Mouse (Mus musculus): ENCODE measurements around the gene Hivep2. TPM values are rescaled to one million over a fixed set of nuclear protein-coding genes. Genes with fewer than 3 reads are reported as not detected.

Gene Hivep2
- total RNA-seq, 2 experiments from 2014 or later = 1.2 to 1.6 TPM

DNA sequence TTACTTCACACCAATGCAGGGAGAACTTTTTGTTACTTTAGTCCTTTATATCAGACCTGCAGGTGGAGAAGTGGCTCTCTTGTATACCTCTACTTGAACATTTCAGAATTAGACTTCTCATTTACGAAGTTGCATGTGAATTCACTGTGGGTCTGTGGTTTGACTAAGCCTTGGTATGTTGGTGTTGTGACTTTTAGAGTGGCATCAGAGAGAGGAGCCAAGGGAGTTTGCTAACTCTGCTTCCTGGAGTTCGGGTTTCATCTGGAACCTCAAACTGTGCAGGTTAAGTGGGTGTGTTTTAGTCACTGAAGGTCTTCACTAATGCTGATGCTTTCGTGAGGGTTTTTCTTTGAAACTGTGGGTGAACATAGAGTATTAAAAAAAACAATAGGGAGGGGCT lies 4.4 kb downstream of the Hivep2 start:
- ATAC-seq (replicated peaks; ENCODE audit: poor library complexity) = no peak

GRCm38 (mm10) chr10:13971268-13971667 lies 5.4 kb downstream of the Hivep2 start:
- ATAC-seq (replicated peaks; ENCODE audit: poor library complexity) = no peak

- no peak for ATAC-seq (replicated peaks; ENCODE audit: poor library complexity)
These were observed 7.8 kb downstream of the Hivep2 start for GRCm38 (mm10) chr10:13973563-13974179.

GRCm38 (mm10) chr10:13974472-13974871 lies 8.6 kb downstream of the Hivep2 start:
- ATAC-seq (replicated peaks; ENCODE audit: poor library complexity) = no peak

- no peak for ATAC-seq (replicated peaks; ENCODE audit: poor library complexity)
These were observed 10.0 kb downstream of the Hivep2 start for GRCm38 (mm10) chr10:13975861-13976260.

GRCm38 (mm10) chr10:13976267-13976666 lies 10.4 kb downstream of the Hivep2 start:
- ATAC-seq (replicated peaks; ENCODE audit: poor library complexity) = no peak

DNA sequence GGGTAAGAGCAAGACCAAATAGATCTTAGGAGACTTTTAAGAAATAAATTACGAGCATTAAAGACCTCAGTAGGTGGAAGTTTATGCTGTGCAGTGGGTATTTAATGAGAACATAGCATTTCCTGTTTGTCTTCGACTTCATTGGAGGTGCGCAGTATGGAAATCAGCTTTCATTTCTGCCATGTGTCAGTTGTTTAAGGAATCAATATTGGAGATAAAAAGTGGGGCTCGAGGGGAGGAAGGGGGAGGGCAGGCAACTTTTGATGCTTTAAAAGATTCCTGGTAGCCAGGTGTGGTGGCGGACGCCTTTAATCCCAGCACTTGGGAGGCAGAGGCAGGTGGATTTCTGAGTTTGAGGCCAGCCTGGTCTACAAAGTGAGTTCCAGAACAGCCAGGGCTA lies 16.4 kb downstream of the Hivep2 start:
- ATAC-seq (replicated peaks; ENCODE audit: poor library complexity) = no peak

- peak; percentile 93 for ATAC-seq (replicated peaks; ENCODE audit: poor library complexity)
These were observed 17.0 kb downstream of the Hivep2 start for GRCm38 (mm10) chr10:13982769-13983381.

GRCm38 (mm10) chr10:13983631-13984030 lies 17.8 kb downstream of the Hivep2 start:
- ATAC-seq (replicated peaks; ENCODE audit: poor library complexity) = peak; percentile 12; the same call in 1 of the 2 replicates

DNA sequence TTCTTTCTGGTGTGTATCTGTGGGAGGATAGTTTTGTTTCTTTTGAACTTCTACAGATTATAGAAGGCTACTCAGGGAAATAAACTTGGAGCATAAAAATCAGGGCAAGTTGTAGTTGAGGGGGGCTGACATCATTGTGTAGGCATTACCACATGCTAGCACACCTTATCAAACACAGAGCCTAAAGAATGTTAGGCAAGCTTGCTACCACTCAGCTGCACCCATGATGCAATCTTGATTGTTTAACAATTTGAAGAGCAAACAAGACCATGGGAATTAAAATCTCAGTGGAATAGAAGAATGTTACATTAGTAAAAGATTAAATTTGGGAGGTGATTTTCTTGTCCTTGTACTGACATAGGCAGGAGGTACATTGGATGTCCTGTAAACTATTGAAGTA lies 18.4 kb downstream of the Hivep2 start:
- ATAC-seq (replicated peaks; ENCODE audit: poor library complexity) = no peak

DNA sequence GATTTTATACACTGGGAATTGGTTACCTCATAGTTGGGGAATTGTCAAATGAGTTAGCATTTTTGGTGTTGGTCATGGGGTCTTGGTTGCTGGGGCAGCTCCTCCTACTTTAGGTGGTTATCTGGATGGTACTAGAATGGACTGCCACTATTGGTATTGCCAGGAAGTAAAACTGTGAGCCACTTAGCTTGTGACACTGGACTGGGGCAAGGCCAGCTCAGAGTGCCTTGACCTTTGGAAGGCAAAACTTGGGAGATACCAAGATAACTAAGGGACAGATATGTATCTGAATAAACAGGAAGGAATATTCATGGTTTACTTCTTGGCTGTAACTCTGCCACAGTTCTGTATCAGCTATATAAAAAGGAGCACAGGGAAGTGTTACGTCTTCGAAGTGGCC lies 20.7 kb downstream of the Hivep2 start:
- no peak for ATAC-seq (replicated peaks; ENCODE audit: poor library complexity)

DNA sequence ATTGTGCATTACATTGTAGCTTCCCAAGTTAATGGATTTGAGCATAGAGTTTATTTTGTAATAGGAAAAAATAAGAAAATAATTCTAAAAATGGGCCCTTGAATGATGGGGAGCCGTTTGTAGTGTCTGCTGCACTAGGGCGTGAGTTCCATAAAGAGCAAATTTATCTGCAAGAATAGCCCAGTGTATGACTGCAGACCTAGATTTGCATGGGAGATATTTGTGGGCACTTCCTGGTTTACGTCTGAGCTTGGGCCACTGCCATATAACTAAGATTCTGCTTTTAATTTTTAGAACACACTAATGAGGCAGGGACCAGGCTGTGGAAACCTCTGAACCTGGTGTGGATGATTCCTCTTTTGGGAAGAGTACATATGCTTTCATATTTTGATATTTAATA lies 21.5 kb downstream of the Hivep2 start:
- ATAC-seq (replicated peaks; ENCODE audit: poor library complexity) = no peak

- peak; percentile 49 for ATAC-seq (replicated peaks; ENCODE audit: poor library complexity)
These were observed 22.4 kb downstream of the Hivep2 start for GRCm38 (mm10) chr10:13988280-13988679.

DNA sequence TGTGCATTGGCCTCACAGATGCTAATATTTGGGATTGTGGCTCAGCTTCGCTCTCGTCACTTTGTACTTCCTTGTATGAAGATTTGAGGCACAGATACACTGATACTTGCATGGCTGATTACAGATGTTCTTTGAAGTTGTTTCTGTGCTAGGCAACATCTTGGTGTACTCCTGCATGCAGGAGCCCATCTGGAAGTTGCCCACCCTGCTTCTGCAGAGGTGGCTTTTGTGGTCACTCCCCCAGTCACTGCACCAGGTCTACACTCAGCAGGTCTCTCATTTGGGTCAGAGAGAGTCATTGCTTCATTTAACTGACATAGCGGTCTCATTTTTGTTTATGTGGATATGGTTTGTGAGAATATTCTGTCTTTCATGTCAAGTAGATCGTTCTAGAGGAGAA lies 22.9 kb downstream of the Hivep2 start:
- ATAC-seq (replicated peaks; ENCODE audit: poor library complexity) = 0 out of 2 replicates have a peak, but pooled peaks have one; percentile 8

DNA sequence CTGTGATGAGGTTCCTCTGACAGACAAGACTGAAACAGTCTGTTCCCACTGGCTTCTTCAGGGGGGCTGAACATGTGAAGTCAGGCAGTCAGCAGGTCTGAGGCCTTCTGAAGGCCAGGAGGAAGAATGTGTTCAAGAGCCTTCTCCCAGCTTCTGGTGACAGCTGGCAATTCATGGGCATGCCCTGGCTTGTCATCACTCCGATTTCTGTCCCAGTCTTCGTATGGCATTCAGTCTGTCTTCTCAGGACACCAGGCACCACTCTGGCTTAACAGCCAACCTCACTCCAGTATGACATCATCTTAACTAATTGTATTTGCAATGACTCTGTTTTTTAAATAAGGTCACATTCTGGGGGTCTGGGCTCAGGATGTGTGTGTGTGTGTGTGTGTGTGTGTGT lies 25.0 kb downstream of the Hivep2 start:
- no peak for ATAC-seq (replicated peaks; ENCODE audit: poor library complexity)

- no peak for ATAC-seq (replicated peaks; ENCODE audit: poor library complexity)
These were observed 27.5 kb downstream of the Hivep2 start for GRCm38 (mm10) chr10:13993411-13993810.

- ATAC-seq (replicated peaks; ENCODE audit: poor library complexity) = no peak
These were observed 31.5 kb downstream of the Hivep2 start for GRCm38 (mm10) chr10:13997336-13997735.

- ATAC-seq (replicated peaks; ENCODE audit: poor library complexity) = no peak
These were observed 39.1 kb downstream of the Hivep2 start for GRCm38 (mm10) chr10:14004769-14005517.

DNA sequence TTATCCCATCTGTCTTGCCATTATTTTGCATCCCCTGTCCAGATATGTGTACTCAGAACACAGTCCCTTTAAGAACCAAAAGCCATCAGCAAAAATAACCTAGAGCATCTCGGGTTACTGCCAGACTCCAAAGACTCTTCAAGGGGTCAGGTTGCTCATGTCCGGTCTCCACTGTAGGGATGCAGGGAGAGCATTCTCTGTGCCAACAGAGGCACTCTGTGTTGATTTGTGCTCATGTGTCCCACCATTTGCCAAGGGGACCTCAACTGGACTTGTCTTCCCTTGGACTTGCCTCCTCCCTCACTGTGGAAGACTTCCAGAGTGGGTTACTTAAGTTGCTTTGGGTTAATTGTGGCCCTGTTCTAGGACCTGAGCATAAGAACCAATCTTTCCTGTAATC lies 43.8 kb downstream of the Hivep2 start:
- no peak for ATAC-seq (replicated peaks; ENCODE audit: poor library complexity)

DNA sequence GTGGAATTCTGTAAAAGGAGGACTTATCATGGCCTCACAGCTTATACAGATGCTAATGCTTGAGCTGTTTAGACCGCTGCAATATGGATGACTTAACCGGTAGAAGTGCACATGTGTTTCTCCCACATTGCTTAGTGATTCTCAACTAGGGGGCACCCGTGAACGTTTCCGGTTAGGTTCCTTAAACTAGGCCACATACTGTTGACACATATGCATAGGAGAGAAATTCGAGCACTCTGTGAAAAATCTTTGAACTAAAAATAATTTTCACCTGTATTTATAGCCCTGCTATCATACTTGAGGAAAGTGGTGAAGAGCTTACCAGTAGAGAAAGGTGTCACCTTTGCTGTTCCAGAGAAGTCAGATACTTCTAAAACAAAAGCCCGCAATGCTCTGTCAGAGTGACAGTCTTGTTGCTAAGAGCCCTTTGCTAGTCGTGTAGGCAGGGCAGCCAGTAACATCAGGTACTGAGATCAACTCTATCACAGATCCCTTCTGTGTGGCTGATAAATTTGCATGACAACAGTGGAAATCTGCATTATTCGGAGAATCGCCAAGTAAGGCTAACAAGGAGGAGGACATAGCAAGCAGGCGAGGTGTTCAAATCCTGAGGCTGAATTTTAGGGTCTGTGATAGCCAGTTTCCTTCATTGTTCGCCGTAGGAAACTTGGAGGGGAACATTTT lies 50.6 kb downstream of the Hivep2 start:
- no peak for ATAC-seq (replicated peaks; ENCODE audit: poor library complexity)

GRCm38 (mm10) chr10:14017338-14017737 lies 51.5 kb downstream of the Hivep2 start:
- ATAC-seq (replicated peaks; ENCODE audit: poor library complexity) = no peak
